Mouse (Mus musculus): ENCODE measurements at regions not wholly inside any gene's neighbourhood (a gene's known extent, or its start where the extent isn't known, plus 50 kb on each side); places are given as distances from the start of the nearest gene placed in this dataset.

- no peak for DNase-seq
Observed at GRCm38 (mm10) chr7:129050675-129051074, 206.2 kb upstream of the Plpp4 start.

GRCm38 (mm10) chr7:129066891-129067290 is 189.9 kb upstream of the Plpp4 start:
- no peak for DNase-seq

GRCm38 (mm10) chr7:129068137-129068536 is 188.7 kb upstream of the Plpp4 start:
- DNase-seq = no peak

GRCm38 (mm10) chr7:129079786-129080185 is 177.0 kb upstream of the Plpp4 start:
- DNase-seq = no peak

- no peak for DNase-seq
Observed at GRCm38 (mm10) chr7:129091441-129091840, 165.4 kb upstream of the Plpp4 start.

GRCm38 (mm10) chr7:129096374-129097069 is 160.3 kb upstream of the Plpp4 start:
- DNase-seq = no peak

GRCm38 (mm10) chr7:129102437-129102836 is 154.4 kb upstream of the Plpp4 start:
- no peak for DNase-seq

GRCm38 (mm10) chr7:129134176-129134575 is 122.7 kb upstream of the Plpp4 start:
- DNase-seq = no peak

GRCm38 (mm10) chr7:129134661-129135215 is 122.1 kb upstream of the Plpp4 start:
- DNase-seq = no peak

- no peak for DNase-seq
Observed at GRCm38 (mm10) chr7:129137303-129137990, 119.4 kb upstream of the Plpp4 start.

GRCm38 (mm10) chr7:129141942-129142598 is 114.8 kb upstream of the Plpp4 start:
- DNase-seq = no peak

- peak; percentile 4 to 10 for DNase-seq
Observed at GRCm38 (mm10) chr7:129142599-129142949, 114.3 kb upstream of the Plpp4 start.

- no peak for DNase-seq
Observed at GRCm38 (mm10) chr7:129155577-129155976, 101.3 kb upstream of the Plpp4 start.

GRCm38 (mm10) chr7:129169971-129170370 is 86.9 kb upstream of the Plpp4 start:
- no peak for DNase-seq

GRCm38 (mm10) chr7:129190933-129191332 is 65.9 kb upstream of the Plpp4 start:
- DNase-seq = no peak

GRCm38 (mm10) chr7:129207029-129207428 is 49.8 kb upstream of the Plpp4 start:
- DNase-seq = no peak

Data from kidney, adult 8-10 months (tissue).